Mouse (Mus musculus) CH12.LX (cell line): Measurements from ENCODE around the gene Hip1. TPM values are rescaled to one million over a fixed set of nuclear protein-coding genes. Genes with fewer than 3 reads are reported as not detected.

Experiments used
- DNase-seq: peaks from one replicate; pipeline ENCODE4 v3.0.0-alpha.2; 2013; ENCODE audit errors: extremely low read depth
- H3K27ac ChIP-seq: 2 replicates; pipeline ENCODE4 v1.5.1; 2012; ENCODE audit warnings: low read depth, mild to moderate bottlenecking, control low read depth, moderate library complexity; ENCODE audit not compliant: insufficient read depth
- H3K27me3 ChIP-seq: replicated peaks from 2 replicates; pipeline ENCODE3; 2012; ENCODE audit warnings: inconsistent platforms
- H3K36me3 ChIP-seq, 2 experiments: replicated peaks in 1 of 2; 2 replicates each; pipeline versions ENCODE3 to v1.6.1; 2012; ENCODE audit warnings: inconsistent platforms in 1 of 2, low read length in 1 of 2, mild to moderate bottlenecking in 1 of 2, mixed read lengths in 1 of 2, moderate library complexity in 1 of 2; ENCODE audit not compliant: control insufficient read depth in 1 of 2, insufficient read depth in 1 of 2
- H3K4me1 ChIP-seq, 2 experiments: 2 replicates each; pipeline ENCODE4 v1.6.1; 2012; ENCODE audit warnings: inconsistent platforms in 1 of 2, moderate library complexity in 1 of 2; ENCODE audit not compliant: insufficient read depth in 2 of 2, control insufficient read depth in 1 of 2
- H3K4me2 ChIP-seq: 2 replicates; pipeline ENCODE4 v1.6.1; 2012; ENCODE audit warnings: low read depth, mild to moderate bottlenecking, control low read depth; ENCODE audit not compliant: poor library complexity, insufficient read depth, severe bottlenecking
- H3K4me3 ChIP-seq, 3 experiments: fragments of 150-350 bp in 1 of 3; sonication (generic) in 1 of 3; replicated peaks in 1 of 3; 2 replicates each; pipeline versions ENCODE3 to v1.5.1; 2011 to 2012; ENCODE audit warnings: low read depth in 2 of 3, low read length in 2 of 3, mild to moderate bottlenecking in 2 of 3, moderate library complexity in 2 of 3, control low read depth in 1 of 3, improper control_type of control experiment in 1 of 3, inconsistent platforms in 1 of 3, mixed read lengths in 1 of 3; ENCODE audit not compliant: poor library complexity in 1 of 3
- H3K79me2 ChIP-seq: replicated peaks from 2 replicates; pipeline ENCODE4 v1.6.1; 2012; ENCODE audit warnings: mild to moderate bottlenecking, moderate library complexity; ENCODE audit not compliant: control insufficient read depth, poor library complexity, insufficient read depth, severe bottlenecking; ENCODE audit errors: extremely low read depth
- H3K9ac ChIP-seq: 2 replicates; pipeline ENCODE4 v1.6.1; 2012; ENCODE audit warnings: low read depth, mild to moderate bottlenecking, control low read depth, moderate library complexity; ENCODE audit not compliant: insufficient read depth
- H3K9me3 ChIP-seq: replicated peaks from 2 replicates; pipeline ENCODE3; 2012; ENCODE audit warnings: low read length, inconsistent platforms, mixed read lengths
- BHLHE40 ChIP-seq: IDR thresholded peaks from 2 replicates; pipeline ENCODE4 v1.6.1; 2011; ENCODE audit warnings: mild to moderate bottlenecking, low read depth, low read length, improper control_type of control experiment
- CHD2 ChIP-seq: IDR thresholded peaks from 2 replicates; pipeline ENCODE4 v1.6.1; 2011; ENCODE audit warnings: low read length, improper control_type of control experiment
- ELF1 ChIP-seq: IDR thresholded peaks from 2 replicates; pipeline ENCODE4 v1.6.1; 2014; ENCODE audit warnings: low read depth, mild to moderate bottlenecking, inconsistent platforms, low read length, improper control_type of control experiment
- EP300 ChIP-seq: IDR thresholded peaks from 2 replicates; pipeline ENCODE4 v1.6.1; 2011; ENCODE audit warnings: low read length, improper control_type of control experiment
- ETS1 ChIP-seq: conservative IDR thresholded peaks from 2 replicates; pipeline ENCODE4 v1.6.1; 2012; ENCODE audit warnings: low read depth, mild to moderate bottlenecking, inconsistent platforms, low read length, improper control_type of control experiment, moderate library complexity
- GABPA ChIP-seq: IDR thresholded peaks from 2 replicates; pipeline ENCODE4 v1.6.1; 2012; ENCODE audit warnings: low read depth, low read length, improper control_type of control experiment, inconsistent platforms; ENCODE audit not compliant: insufficient replicate concordance
- HCFC1 ChIP-seq: IDR thresholded peaks from 2 replicates; pipeline ENCODE4 v1.6.1; 2012; ENCODE audit warnings: low read depth, mild to moderate bottlenecking, inconsistent platforms, low read length, improper control_type of control experiment
- IRF4 ChIP-seq: IDR thresholded peaks from 2 replicates; pipeline ENCODE4 v1.6.1; 2014; ENCODE audit warnings: low read depth, mild to moderate bottlenecking, inconsistent platforms, low read length, improper control_type of control experiment
- JUN ChIP-seq: IDR thresholded peaks from 2 replicates; pipeline ENCODE4 v1.6.1; 2011; ENCODE audit warnings: low read depth, mild to moderate bottlenecking, low read length, improper control_type of control experiment, moderate library complexity; ENCODE audit not compliant: insufficient read depth
- JUND ChIP-seq: conservative IDR thresholded peaks from 2 replicates; pipeline ENCODE4 v1.6.1; 2011; ENCODE audit warnings: low read depth, low read length, improper control_type of control experiment
- MAX ChIP-seq: IDR thresholded peaks from 2 replicates; pipeline ENCODE4 v1.6.1; 2011; ENCODE audit warnings: low read length, improper control_type of control experiment
- MAZ ChIP-seq: IDR thresholded peaks from 2 replicates; pipeline ENCODE4 v1.6.1; 2012; ENCODE audit warnings: low read depth, mild to moderate bottlenecking, inconsistent platforms, low read length, improper control_type of control experiment, moderate library complexity
- MXI1 ChIP-seq: IDR thresholded peaks from 2 replicates; pipeline ENCODE4 v1.6.1; 2011; ENCODE audit warnings: mild to moderate bottlenecking, low read depth, low read length, improper control_type of control experiment
- NRF1 ChIP-seq: IDR thresholded peaks from 2 replicates; pipeline ENCODE4 v1.6.1; 2014; ENCODE audit warnings: low read depth, mild to moderate bottlenecking, inconsistent platforms, low read length, improper control_type of control experiment, moderate library complexity
- POLR2A ChIP-seq: IDR thresholded peaks from 2 replicates; pipeline ENCODE4 v1.6.1; 2011; ENCODE audit warnings: low read depth, mild to moderate bottlenecking, improper control_type of control experiment, low read length
- POLR2AphosphoS2 ChIP-seq: IDR thresholded peaks from 2 replicates; pipeline ENCODE4 v1.6.1; 2011; ENCODE audit warnings: low read depth, low read length, improper control_type of control experiment
- RAD21 ChIP-seq: IDR thresholded peaks from 2 replicates; pipeline ENCODE4 v1.6.1; 2011; ENCODE audit warnings: low read depth, mild to moderate bottlenecking, low read length, improper control_type of control experiment, moderate library complexity
- RCOR1 ChIP-seq: conservative IDR thresholded peaks from 2 replicates; pipeline ENCODE4 v1.6.1; 2012; ENCODE audit warnings: low read depth, mild to moderate bottlenecking, inconsistent platforms, low read length, improper control_type of control experiment
- SIN3A ChIP-seq: IDR thresholded peaks from 2 replicates; pipeline ENCODE4 v1.6.1; 2012; ENCODE audit warnings: low read length, improper control_type of control experiment, inconsistent platforms
- SMC3 ChIP-seq: IDR thresholded peaks from 2 replicates; pipeline ENCODE4 v1.6.1; 2011; ENCODE audit warnings: low read depth, low read length, improper control_type of control experiment
- TBP ChIP-seq: conservative IDR thresholded peaks from 2 replicates; pipeline ENCODE4 v1.6.1; 2011; ENCODE audit warnings: low read depth, low read length, improper control_type of control experiment
- TCF12 ChIP-seq: IDR thresholded peaks from 2 replicates; pipeline ENCODE4 v1.6.1; 2014; ENCODE audit warnings: low read depth, mild to moderate bottlenecking, inconsistent platforms, low read length, improper control_type of control experiment
- UBTF ChIP-seq: IDR thresholded peaks from 2 replicates; pipeline ENCODE4 v1.6.1; 2012; ENCODE audit warnings: low read depth, mild to moderate bottlenecking, inconsistent platforms, low read length, improper control_type of control experiment, moderate library complexity
- USF1 ChIP-seq: IDR thresholded peaks from 2 replicates; pipeline ENCODE4 v1.6.1; 2014; ENCODE audit warnings: low read depth, mild to moderate bottlenecking, inconsistent platforms, low read length, improper control_type of control experiment
- ZC3H11A ChIP-seq: IDR thresholded peaks from 2 replicates; pipeline ENCODE4 v1.6.1; 2012; ENCODE audit warnings: low read depth, mild to moderate bottlenecking, inconsistent platforms, low read length, improper control_type of control experiment
- dilution Hi-C: fragments of 300-500 bp; cut with MboI; formaldehyde crosslinking; loops from 2 replicates; pipeline ENCODE4 v1.14.3; 2020; ENCODE audit warnings: low sequenced_read_pairs; ENCODE audit not compliant: extremely low pct_unique_long_range_greater_than_20kb, extremely low pct_ligation_motif_present
- in situ Hi-C: fragments of 300-500 bp; cut with MboI; formaldehyde crosslinking; loops from 3 replicates; pipeline ENCODE4 v1.14.3; 2019; ENCODE audit warnings: low sequenced_read_pairs, low pct_ligation_motif_present, low pct_unique_long_range_greater_than_20kb, mixed read lengths
- polyA plus RNA-seq: library from polyadenylated mRNA; unstranded; fragments of >175 nt; gene quantifications from 2 replicates; pipeline ENCODE4 v1.2.1, GENCODE M21; 2012; ENCODE audit warnings: low read depth; ENCODE audit not compliant: insufficient read length
- total RNA-seq, 2 experiments: library from RNA; depleted of rRNA; stranded (reverse); fragments of 300-350 nt in 1 of 2; fragments of >200 nt in 1 of 2; gene quantifications; 2 replicates each; pipeline ENCODE4 v1.2.3; 2012 to 2014

Gene Hip1
- total and polyA plus RNA-seq, 3 experiments, result 2.2 to 6.4 (median 3.4) TPM

- TF ChIP-seq UBTF (no peak), NRF1 (no peak), RCOR1 (no peak), IRF4 (no peak), HCFC1 (no peak), POLR2AphosphoS2 (no peak), CHD2 (no peak), MXI1 (no peak), MAX (no peak)
- dilution Hi-C loops, result no loop called here
- in situ Hi-C loops, result no loop called here
Measured at GRCm38 (mm10) chr5:135563469-135563868, 18.5 kb upstream of the Hip1 start, which contains the start of gene Ccl26. Ccl26 (minus strand) TSS chr5:135563569.

GRCm38 (mm10) chr5:135557671-135558070 is 12.8 kb upstream of the Hip1 start:
- no peaks in the 10 kb centered on the region for H3K79me2 ChIP-seq
- DNase-seq, result no peak
- peaks cover 8 to 40% of the 10 kb centered on the region in 2 experiments for H3K4me1 ChIP-seq
- H3K9ac ChIP-seq, result no peak overlapping the region
- in situ Hi-C loops (loop anchor here (10.0 kb wide), 1 partner anchor 57 kb away; no protein-coding TSS in a partner anchor), dilution Hi-C loops (no loop called here)
- no peak overlapping the region for H3K27ac ChIP-seq
- H3K4me2 ChIP-seq, result no peak overlapping the region
- TF ChIP-seq ZC3H11A (no peak), TBP (no peak), USF1 (no peak), POLR2A (no peak)
- H3K4me3 ChIP-seq, result no peak overlapping the region
- H3K36me3 ChIP-seq, result no peaks in the 10 kb centered on the region
- H3K9me3 ChIP-seq, result no peaks in the 10 kb centered on the region
- no peaks in the 10 kb centered on the region for H3K27me3 ChIP-seq

More at GRCm38 (mm10) chr5:135563469-135563868, 18.5 kb upstream of the Hip1 start, which contains the start of gene Ccl26:
- no peak for DNase-seq
- no peaks in the 10 kb centered on the region for H3K27me3 ChIP-seq
- peaks cover 12 to 28% of the 10 kb centered on the region in 2 experiments for H3K4me1 ChIP-seq
- no peak within 1 kb of the TSS for H3K9ac ChIP-seq
- no peak within 1 kb of the TSS for H3K4me3 ChIP-seq
- H3K9me3 ChIP-seq, result no peaks in the 10 kb centered on the region
- no peak within 1 kb of the TSS for H3K4me2 ChIP-seq
- no peaks in the 10 kb centered on the region for H3K36me3 ChIP-seq
- no peak within 1 kb of the TSS for H3K27ac ChIP-seq
- H3K79me2 ChIP-seq, result no peaks in the 10 kb centered on the region

GRCm38 (mm10) chr5:135557051-135557450 is 12.1 kb upstream of the Hip1 start:
- H3K4me1 ChIP-seq, result peaks cover 8 to 42% of the 10 kb centered on the region in 2 experiments
- H3K27me3 ChIP-seq, result no peaks in the 10 kb centered on the region
- no peak overlapping the region for H3K9ac ChIP-seq
- H3K9me3 ChIP-seq, result no peaks in the 10 kb centered on the region
- dilution Hi-C loops, result no loop called here
- DNase-seq, result no peak
- H3K79me2 ChIP-seq, result no peaks in the 10 kb centered on the region
- H3K36me3 ChIP-seq, result no peaks in the 10 kb centered on the region
- in situ Hi-C loops, result loop anchor here (10.0 kb wide), 1 partner anchor 58 kb away; no protein-coding TSS in a partner anchor
- TF ChIP-seq SMC3 (no peak), POLR2AphosphoS2 (no peak), GABPA (no peak), NRF1 (no peak), TCF12 (no peak), ETS1 (no peak), JUN (no peak), BHLHE40 (no peak), MXI1 (no peak), EP300 (no peak), MAZ (no peak), SIN3A (no peak), ELF1 (no peak), RAD21 (no peak), CHD2 (no peak), JUND (no peak), POLR2A (no peak)
- TF ChIP-seq, all 38 proteins: peak for 0
- Histone ChIP-seq H3K27ac (no peak overlapping the region), H3K4me3 (no peak overlapping the region), H3K4me2 (no peak overlapping the region)
